Mouse (Mus musculus) erythroblast, adult 5-6 weeks (primary cell): ENCODE results near the gene Tmod3. TPM values are rescaled to one million over a fixed set of nuclear protein-coding genes. Genes with fewer than 3 reads are reported as not detected.
"Not testable (repeated sequence)": the region's sequence is repeated elsewhere in the genome, so short reads cannot be mapped to it uniquely, and the experiment has no call there.

Experiments used
- ATAC-seq: replicated peaks from 2 replicates; pipeline ENCODE4 v1.8.0; 2016; ENCODE audit warnings: moderate number of reproducible peaks, mild to moderate bottlenecking, moderate TSS enrichment, inconsistent platforms; ENCODE audit not compliant: poor library complexity, low FRiP score, severe bottlenecking
- total RNA-seq, 2 experiments: library from RNA; stranded (forward) in 1 of 2; stranded (reverse) in 1 of 2; fragments of 150-400 nt in 1 of 2; fragments of 200-764, 138-1000 nt in 1 of 2; gene quantifications; 2 replicates each; pipeline versions ENCODE4 v1.2.3 to v1.2.4; 2015 to 2017; ENCODE audit warnings: low replicate concordance in 2 of 2

Tmod3 gene
- total RNA-seq, 2 experiments from 2014 or later = 17.0 to 20.4 TPM

GRCm38 (mm10) chr9:75515464-75516113, 43.9 kb downstream of the Tmod3 start:
- ATAC-seq = peak; percentile 82

GRCm38 (mm10) chr9:75511236-75511939, 48.1 kb downstream of the Tmod3 start:
- ATAC-seq = no peak

GRCm38 (mm10) chr9:75504311-75504710, 55.1 kb downstream of the Tmod3 start:
- ATAC-seq = no peak

- no peak for ATAC-seq
These were observed 60.9 kb downstream of the Tmod3 start for GRCm38 (mm10) chr9:75498571-75498970.

- ATAC-seq = no peak
These were observed 63.5 kb downstream of the Tmod3 start for GRCm38 (mm10) chr9:75495945-75496344.

- ATAC-seq = no peak
These were observed 65.0 kb downstream of the Tmod3 start for GRCm38 (mm10) chr9:75494407-75495005.

GRCm38 (mm10) chr9:75488255-75488654, 71.2 kb downstream of the Tmod3 start:
- not testable (repeated sequence) for ATAC-seq

- ATAC-seq = no peak
These were observed 74.2 kb downstream of the Tmod3 start for GRCm38 (mm10) chr9:75485231-75485630.

GRCm38 (mm10) chr9:75480536-75481075, 78.9 kb downstream of the Tmod3 start:
- ATAC-seq = no peak

- ATAC-seq = no peak
These were observed 80.2 kb downstream of the Tmod3 start for GRCm38 (mm10) chr9:75479106-75479725.

- ATAC-seq = no peak
These were observed 82.2 kb downstream of the Tmod3 start for GRCm38 (mm10) chr9:75477212-75477611.

- no peak for ATAC-seq
These were observed 91.2 kb downstream of the Tmod3 start for GRCm38 (mm10) chr9:75468297-75468696.

- no peak for ATAC-seq
These were observed 91.9 kb downstream of the Tmod3 start for GRCm38 (mm10) chr9:75467581-75467980.

GRCm38 (mm10) chr9:75466641-75467040, 92.8 kb downstream of the Tmod3 start:
- no peak for ATAC-seq

- ATAC-seq = no peak
These were observed 93.6 kb downstream of the Tmod3 start for GRCm38 (mm10) chr9:75465856-75466255.

GRCm38 (mm10) chr9:75463050-75463660, 96.3 kb downstream of the Tmod3 start:
- no peak for ATAC-seq

- ATAC-seq = no peak
These were observed 103.8 kb downstream of the Tmod3 start for GRCm38 (mm10) chr9:75455684-75456083.

- no peak for ATAC-seq
These were observed 105.5 kb downstream of the Tmod3 start for GRCm38 (mm10) chr9:75453994-75454393.

- no peak for ATAC-seq
These were observed 111.4 kb downstream of the Tmod3 start for GRCm38 (mm10) chr9:75448021-75448420.
